Mouse (Mus musculus): ENCODE measurements at regions not wholly inside any gene's neighbourhood (a gene's known extent, or its start where the extent isn't known, plus 50 kb on each side); places are given as distances from the start of the nearest gene placed in this dataset.
"Not testable (repeated sequence)": the region's sequence is repeated elsewhere in the genome, so short reads cannot be mapped to it uniquely, and the experiment has no call there.

- no peak for DNase-seq (ENCODE audit: low read depth, low spot score)
Observed at GRCm38 (mm10) chr12:5762306-5762927, 386.9 kb upstream of the Klhl29 start.

GRCm38 (mm10) chr12:5759485-5759884 is 384.0 kb upstream of the Klhl29 start:
- DNase-seq (ENCODE audit: low read depth, low spot score) = no peak

DNA sequence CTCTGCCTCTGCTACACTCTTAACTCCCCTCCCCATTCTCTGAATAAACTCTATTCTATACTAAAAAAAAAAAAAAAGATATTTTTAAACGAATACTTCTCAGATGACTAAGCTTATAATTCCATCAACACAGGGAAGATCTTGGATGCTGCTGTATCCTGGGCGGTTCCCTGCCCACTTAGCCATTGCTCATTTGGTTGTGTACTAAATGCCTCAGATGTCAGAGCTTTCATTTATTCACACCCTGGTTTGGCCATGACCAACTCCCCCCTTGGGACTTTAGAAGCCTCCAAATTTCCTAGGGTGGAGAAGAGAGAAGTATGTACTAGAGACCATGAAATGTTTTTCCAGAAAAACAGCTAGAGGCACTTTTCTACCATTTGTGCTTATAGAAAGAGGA is 382.3 kb upstream of the Klhl29 start:
- no peak for DNase-seq (ENCODE audit: low read depth, low spot score)

DNA sequence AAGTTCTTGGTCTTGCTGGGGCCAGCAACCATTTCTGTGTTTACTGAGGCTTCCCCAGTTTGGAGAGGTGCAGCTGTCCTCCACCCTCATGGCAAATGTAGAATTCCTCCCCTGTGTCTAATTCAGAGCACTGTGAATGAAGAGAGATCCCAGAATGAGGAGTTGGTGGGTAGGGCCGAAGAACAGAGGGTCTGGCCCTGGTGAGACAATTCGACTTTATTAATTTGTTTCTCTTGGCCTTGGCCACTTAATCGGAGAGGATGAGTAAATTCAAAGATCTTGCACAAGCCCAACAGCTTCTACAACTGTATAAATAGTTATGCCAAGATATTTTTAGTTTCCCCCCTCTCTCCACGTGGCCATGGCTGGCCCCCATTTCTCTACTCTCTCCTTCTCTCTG is 381.9 kb upstream of the Klhl29 start:
- DNase-seq (ENCODE audit: low read depth, low spot score) = no peak

- DNase-seq (ENCODE audit: low read depth, low spot score) = no peak
Observed at GRCm38 (mm10) chr12:5753831-5754230, 378.3 kb upstream of the Klhl29 start.

- no peak for DNase-seq (ENCODE audit: low read depth, low spot score)
Observed at GRCm38 (mm10) chr12:5744086-5744709, 368.7 kb upstream of the Klhl29 start.

DNA sequence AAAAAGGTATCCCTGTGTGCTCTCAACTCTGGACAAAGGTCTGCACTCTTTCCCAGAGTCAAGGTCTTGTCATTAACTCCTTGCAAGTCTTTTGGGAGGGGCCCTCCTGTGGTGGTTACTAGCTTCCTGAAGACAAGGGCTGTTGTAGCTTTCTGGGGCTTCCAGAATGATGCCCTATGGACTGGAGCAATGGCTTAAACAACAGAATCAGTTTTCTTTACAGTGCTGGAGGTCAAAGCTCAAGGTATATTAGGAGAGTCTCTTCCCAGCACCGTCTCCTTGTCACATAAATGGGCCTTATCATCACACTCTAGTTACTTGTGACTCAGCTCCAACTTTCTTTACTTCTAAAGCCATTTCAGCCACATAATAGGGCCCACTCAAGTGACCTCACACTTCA is 360.6 kb upstream of the Klhl29 start:
- DNase-seq (ENCODE audit: low read depth, low spot score) = no peak

- no peak for DNase-seq (ENCODE audit: low read depth, low spot score)
Observed at GRCm38 (mm10) chr12:5734902-5735301, 359.4 kb upstream of the Klhl29 start.

GRCm38 (mm10) chr12:5723113-5723512 is 347.6 kb upstream of the Klhl29 start:
- DNase-seq (ENCODE audit: low read depth, low spot score) = no peak

GRCm38 (mm10) chr12:5717527-5717926 is 342.0 kb upstream of the Klhl29 start:
- DNase-seq (ENCODE audit: low read depth, low spot score) = peak; percentile 43

GRCm38 (mm10) chr12:5698778-5699454 is 323.4 kb upstream of the Klhl29 start:
- DNase-seq (ENCODE audit: low read depth, low spot score) = no peak

- no peak for DNase-seq (ENCODE audit: low read depth, low spot score)
Observed at GRCm38 (mm10) chr12:5682182-5682581, 306.7 kb upstream of the Klhl29 start.

DNA sequence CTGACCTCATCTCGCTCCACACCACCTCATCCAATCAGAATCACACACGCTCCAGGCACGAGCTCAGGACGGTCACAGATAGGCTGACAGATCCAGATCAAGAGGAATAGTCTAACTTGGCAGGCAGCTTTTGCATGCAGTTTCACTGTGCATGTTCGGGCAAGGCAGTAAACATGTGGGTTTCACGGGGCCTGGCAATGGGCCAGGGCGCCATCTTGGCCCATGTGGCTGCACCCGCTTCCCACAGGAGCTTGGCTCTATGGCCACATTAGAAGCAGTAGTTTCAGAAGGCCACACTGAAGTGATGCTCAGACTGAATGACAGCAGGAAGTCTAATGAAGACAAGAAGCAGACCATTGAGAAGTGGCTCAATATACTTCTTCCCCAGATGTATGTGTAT is 302.6 kb upstream of the Klhl29 start:
- not testable (repeated sequence) for DNase-seq (ENCODE audit: low read depth, low spot score)

- DNase-seq (ENCODE audit: low read depth, low spot score) = no peak
Observed at GRCm38 (mm10) chr12:5668486-5668885, 293.0 kb upstream of the Klhl29 start.

DNA sequence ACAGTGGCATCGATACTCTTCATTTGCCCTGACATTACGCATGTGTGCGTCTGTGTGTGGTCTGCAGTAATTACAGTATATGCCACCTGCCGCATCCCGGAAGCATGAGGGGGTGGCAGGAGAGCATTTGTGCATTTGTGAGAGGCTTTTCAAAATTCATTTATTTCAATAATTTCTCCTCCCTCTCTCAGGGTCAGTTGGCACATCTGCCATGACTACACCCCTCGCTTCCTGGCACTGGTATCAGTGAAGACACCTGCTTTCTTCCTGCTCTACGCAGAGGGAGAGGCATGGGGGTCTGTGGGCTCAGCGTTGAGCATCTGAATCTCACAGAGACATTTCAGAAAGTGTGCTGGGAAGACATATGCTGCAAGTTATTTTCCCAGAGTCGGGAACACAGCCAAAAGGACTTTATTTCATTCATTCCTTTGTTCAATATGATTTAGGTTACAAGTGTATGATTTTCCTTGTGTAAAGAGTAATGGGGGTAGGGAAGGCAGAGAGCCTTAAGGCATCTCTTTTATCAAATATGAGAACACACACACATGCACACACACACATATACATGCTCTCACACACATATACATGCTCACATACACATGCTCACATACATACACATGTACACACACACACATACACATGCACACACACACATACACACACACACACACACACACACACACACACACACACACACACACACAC is 262.2 kb upstream of the Klhl29 start:
- no peak for DNase-seq (ENCODE audit: low read depth, low spot score)

DNA sequence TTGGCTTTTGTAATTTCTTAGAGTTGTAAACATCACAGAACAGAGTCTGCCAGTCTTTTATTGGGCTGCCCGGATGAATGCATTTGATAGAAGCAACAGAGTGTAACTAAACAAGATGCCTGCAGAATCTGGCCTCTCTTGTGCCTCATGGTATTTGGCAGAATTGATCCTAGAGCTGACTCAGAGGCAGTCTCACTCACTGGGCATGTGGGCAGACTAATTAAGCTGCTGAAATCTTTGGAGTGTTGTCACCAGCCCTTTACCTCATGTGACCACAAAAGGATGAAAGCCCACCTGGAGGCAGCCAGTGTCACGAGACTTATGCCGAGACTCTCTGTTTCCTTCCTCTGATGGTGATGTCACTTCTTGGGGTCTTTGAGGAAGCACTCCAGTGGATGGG is 258.5 kb upstream of the Klhl29 start:
- DNase-seq (ENCODE audit: low read depth, low spot score) = no peak

DNA sequence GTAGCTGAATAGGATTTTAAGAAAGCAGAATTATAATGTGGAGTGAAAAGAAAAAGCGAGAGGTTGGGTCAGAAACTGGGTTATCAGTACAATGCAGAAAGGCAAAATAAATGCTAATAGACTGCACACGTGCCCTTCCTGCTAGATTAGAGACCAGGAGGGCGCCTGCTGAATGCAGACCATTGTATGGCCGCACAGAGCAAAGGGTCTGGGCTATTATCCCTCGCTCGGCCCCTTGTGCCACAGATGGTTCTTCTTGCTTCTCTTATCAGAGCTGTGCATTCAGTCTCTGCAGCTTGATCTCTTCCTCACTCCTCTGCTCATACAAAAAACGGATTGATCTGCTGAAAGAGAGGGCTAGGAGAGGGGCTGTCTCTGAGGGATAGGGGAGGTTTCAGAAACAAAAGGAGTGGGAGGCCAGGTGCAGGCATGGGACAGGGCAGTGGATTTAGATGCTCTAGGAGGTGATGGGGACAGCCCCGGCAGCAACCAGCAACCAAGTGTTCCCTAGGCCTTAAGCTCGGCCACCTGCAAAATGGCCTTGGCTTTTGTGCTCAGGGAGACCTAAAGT is 225.7 kb upstream of the Klhl29 start:
- DNase-seq (ENCODE audit: low read depth, low spot score) = no peak

DNA sequence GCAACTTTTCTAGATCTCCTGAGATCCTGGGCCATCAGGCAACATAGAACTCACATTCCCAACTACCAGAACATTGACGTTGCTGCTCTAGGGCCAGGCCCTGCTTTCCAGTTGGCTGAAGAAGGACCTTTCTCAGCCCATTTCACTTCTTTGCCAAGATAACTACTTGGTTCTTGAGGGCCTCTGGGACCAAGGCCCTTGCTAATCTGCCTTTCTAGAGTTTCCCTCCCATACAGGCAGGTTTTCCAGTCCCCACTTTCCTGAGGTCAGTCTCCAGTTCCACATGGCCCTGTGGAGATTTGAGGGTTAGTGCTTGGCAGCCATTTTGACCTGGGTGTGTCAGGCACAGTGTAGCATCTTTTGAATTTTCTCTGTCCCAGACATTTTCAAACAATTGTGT is 223.9 kb upstream of the Klhl29 start:
- no peak for DNase-seq (ENCODE audit: low read depth, low spot score)

GRCm38 (mm10) chr12:5598961-5599360 is 223.5 kb upstream of the Klhl29 start:
- no peak for DNase-seq (ENCODE audit: low read depth, low spot score)

DNA sequence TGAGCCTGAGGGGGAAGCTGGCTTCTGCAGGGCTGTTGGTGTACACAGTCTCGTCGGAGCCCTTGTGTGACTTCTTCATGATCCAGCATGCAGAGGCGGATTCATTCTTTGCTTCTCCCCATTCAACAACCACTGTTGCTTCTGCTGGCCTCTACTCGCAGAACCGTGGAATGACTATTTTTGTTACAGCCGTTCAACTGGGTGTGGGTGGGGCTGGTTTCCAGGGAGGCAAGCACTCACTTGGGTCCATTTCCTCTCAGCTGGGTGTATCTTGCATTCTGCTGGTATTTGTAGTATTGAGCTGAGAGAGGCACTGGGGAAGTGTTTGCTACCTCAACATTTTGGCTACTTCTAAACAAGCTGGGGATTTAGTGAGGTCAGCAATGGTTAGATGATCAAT is 197.3 kb upstream of the Klhl29 start:
- DNase-seq (ENCODE audit: low read depth, low spot score) = peak; percentile 20

DNA sequence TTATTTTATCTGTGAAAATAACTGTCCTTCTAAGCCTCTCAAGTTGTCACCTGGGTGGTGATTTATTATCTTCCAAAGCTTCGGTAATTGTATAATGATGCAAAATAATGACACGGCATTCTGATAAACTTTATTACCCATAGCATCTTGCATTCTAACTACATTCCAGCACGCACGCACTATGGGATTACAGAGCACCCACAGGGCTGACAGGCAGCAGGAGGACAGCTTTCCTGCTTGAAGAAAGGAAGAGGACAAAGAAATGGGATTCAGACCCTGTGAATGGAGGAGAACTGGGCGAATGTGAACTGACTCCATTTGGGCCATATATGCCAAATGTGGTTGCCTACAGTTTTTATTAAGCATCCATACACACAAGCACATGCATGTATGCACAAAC is 193.5 kb upstream of the Klhl29 start:
- DNase-seq (ENCODE audit: low read depth, low spot score) = no peak

DNA sequence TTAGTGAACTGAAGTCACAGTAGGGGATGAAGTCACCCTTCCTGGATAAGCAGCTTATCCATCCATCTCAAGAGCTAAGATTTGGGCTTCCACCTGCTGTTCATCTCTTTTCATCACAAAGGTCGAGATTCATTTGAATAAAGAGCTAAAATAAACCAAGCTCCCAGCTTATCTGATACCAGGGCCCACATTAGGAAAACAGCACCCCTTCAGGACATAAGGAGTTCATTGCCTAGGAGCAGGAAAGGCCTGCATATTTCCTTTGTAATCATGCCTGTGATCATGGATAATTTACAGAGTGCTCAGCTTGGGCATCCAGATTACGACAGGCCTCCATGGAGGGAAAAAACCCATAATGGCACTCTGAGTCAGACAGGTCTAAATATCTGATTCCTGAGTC is 190.7 kb upstream of the Klhl29 start:
- no peak for DNase-seq (ENCODE audit: low read depth, low spot score)

Data from ZHBTc4 (cell line).